Mouse (Mus musculus) olfactory bulb, adult 2 months (tissue): ENCODE measurements around the gene C1ql4.

Source experiments
- CTCF ChIP-seq: fragments of 200-500 bp; IDR thresholded peaks from 2 replicates; pipeline ENCODE4 v1.5.1; 2012; ENCODE audit warnings: low read depth, mild to moderate bottlenecking, low read length, moderate library complexity; ENCODE audit not compliant: insufficient read depth
- POLR2A ChIP-seq: fragments of 200-500 bp; IDR thresholded peaks from 2 replicates; pipeline ENCODE4 v1.6.1; 2012; ENCODE audit warnings: mild to moderate bottlenecking, low read depth, low read length, moderate library complexity; ENCODE audit not compliant: insufficient read depth

DNA sequence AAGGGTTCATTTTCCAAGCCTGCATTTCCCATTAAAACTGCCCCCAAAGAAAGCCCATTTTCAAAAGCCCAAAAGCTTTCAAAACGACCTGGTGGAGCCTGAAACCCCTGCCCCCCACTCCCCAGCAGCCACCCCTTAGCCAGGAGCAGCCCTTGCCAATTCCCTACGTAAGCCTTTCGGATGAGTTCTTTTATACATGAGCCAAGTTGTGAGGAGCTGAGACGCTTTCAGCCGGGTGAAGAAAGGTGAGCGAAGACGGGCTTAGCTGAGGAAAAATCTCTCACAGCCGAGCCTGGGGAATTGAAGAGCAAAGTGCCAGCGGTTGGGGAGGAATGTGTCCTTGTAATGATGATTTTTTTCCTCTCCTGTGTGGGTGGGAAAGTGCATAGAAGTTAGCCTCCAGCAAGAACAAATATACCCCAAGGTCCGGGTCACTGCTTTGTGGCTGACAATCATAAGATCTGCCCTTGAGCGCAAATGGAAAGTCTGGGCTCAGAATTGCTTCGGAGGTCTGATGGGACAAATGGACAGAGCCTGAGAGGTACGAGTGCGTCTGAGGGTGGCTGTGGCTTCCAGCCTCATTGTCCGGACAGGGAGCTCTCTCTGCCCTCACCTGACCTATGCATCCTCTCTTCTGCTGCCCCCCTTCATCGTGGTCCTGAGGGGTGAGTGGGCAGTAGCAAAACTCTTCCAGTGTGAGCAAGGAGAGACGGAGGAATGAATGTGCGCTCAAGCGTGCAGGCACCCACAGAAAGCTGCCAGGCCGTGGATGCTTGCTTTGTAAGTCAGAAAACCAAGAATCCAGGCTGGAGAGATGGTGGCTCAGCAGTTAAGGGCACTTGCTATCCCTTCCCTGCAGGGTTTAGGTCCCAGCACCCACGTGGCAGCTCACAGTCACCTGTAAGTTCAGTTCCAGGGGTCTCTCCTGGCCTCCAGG lies 46.4 kb downstream of the C1ql4 start:
- TF ChIP-seq CTCF = no peak
- TF ChIP-seq POLR2A = no peak
